ENCODE assay signal across 8 mouse cellular contexts in genomic region chr10:67055867-67056856, GRCm38 (mm10). TPM values are rescaled to one million over a fixed set of nuclear protein-coding genes. Genes with fewer than 3 reads are reported as not detected.
DNase-seq lines count a peak whose midpoint lies in the region; ATAC-seq lines count a peak whose summit lies in the region.

No protein-coding gene starts in this region.

- ATAC-seq in kidney, embryonic 16.5 days (ENCODE audit: low FRiP score, low TSS enrichment), result no peak; the same call in 1 of the 2 replicates
- ATAC-seq in heart, embryonic 15.5 days (replicated peaks; ENCODE audit: insufficient number of reproducible peaks, insufficient read depth, low FRiP score, low read depth), result peak; percentile 56
- peak; percentile 37; the same call in 1 of the 2 replicates for ATAC-seq in liver, embryonic 15.5 days (ENCODE audit: insufficient read depth)
- no peak for ATAC-seq in granulocyte monocyte progenitor cell, adult 5-6 weeks (replicated peaks; ENCODE audit: poor library complexity, severe bottlenecking)

- no peak overlapping the region for H3K4me3 ChIP-seq in kidney, embryonic 16.5 days (ENCODE audit: low read length)
- H3K4me3 ChIP-seq in heart, embryonic 15.5 days, result peak overlapping the region; percentile 19
- 0 out of 2 replicates have a peak overlapping the region, but pooled peaks have one; percentile 12 for H3K4me3 ChIP-seq in liver, embryonic 15.5 days (replicated peaks)

- 19% methylated on average over 17 of the region's 17 CpGs for WGBS in kidney, embryonic 16.5 days
- 19% methylated on average over 17 of the region's 17 CpGs for WGBS in heart, embryonic 15.5 days
- WGBS in liver, embryonic 15.5 days (ENCODE audit: insufficient replicate concordance), result 28% methylated on average over 17 of the region's 17 CpGs

- no peaks in the 10 kb centered on the region for H3K9me3 ChIP-seq in kidney, embryonic 16.5 days (ENCODE audit: low read length)
- no peaks in the 10 kb centered on the region for H3K9me3 ChIP-seq in heart, embryonic 15.5 days (replicated peaks)
- H3K9me3 ChIP-seq in liver, embryonic 15.5 days (replicated peaks), result no peaks in the 10 kb centered on the region

- no peak for DNase-seq in kidney, adult 18-20 months
- DNase-seq in cerebellum, postnatal 14 days, result peak; percentile 68 to 82
- no peak for DNase-seq in urinary bladder, adult 18-20 months (ENCODE audit: low spot score in 2 of 2)
- no peak for DNase-seq in thymus, adult 18-20 months

- no peak overlapping the region for H3K9ac ChIP-seq in kidney, embryonic 16.5 days (replicated peaks; ENCODE audit: low read length)
- 0 out of 2 replicates have a peak overlapping the region, but pooled peaks have one; percentile 11 for H3K9ac ChIP-seq in heart, embryonic 15.5 days
- no peak overlapping the region for H3K9ac ChIP-seq in liver, embryonic 15.5 days

- H3K4me2 ChIP-seq in kidney, embryonic 16.5 days (replicated peaks; ENCODE audit: low read depth, low read length), result 0 out of 2 replicates have a peak overlapping the region, but pooled peaks have one; percentile 23
- peak overlapping the region; percentile 47 for H3K4me2 ChIP-seq in heart, embryonic 15.5 days
- peak overlapping the region; percentile 29; the same call in 1 of the 2 replicates for H3K4me2 ChIP-seq in liver, embryonic 15.5 days

- no peaks in the 10 kb centered on the region for H3K36me3 ChIP-seq in kidney, embryonic 16.5 days (ENCODE audit: insufficient read depth, low read length)
- H3K36me3 ChIP-seq in heart, embryonic 15.5 days, result no peaks in the 10 kb centered on the region
- H3K36me3 ChIP-seq in liver, embryonic 15.5 days (replicated peaks), result no peaks in the 10 kb centered on the region

- peak overlapping the region; percentile 75 for H3K27ac ChIP-seq in kidney, embryonic 16.5 days (ENCODE audit: low read length)
- H3K27ac ChIP-seq in heart, embryonic 15.5 days, result peak overlapping the region; percentile 87
- no peak overlapping the region for H3K27ac ChIP-seq in liver, embryonic 15.5 days (replicated peaks)

- peaks cover 34% of the 10 kb centered on the region for H3K4me1 ChIP-seq in kidney, embryonic 16.5 days (ENCODE audit: insufficient read depth, low read length)
- H3K4me1 ChIP-seq in heart, embryonic 15.5 days (replicated peaks), result peaks cover 75% of the 10 kb centered on the region
- peaks cover 23% of the 10 kb centered on the region for H3K4me1 ChIP-seq in liver, embryonic 15.5 days (replicated peaks)

- H3K27me3 ChIP-seq in kidney, embryonic 16.5 days (ENCODE audit: insufficient read depth, low read length), result no peaks in the 10 kb centered on the region
- no peaks in the 10 kb centered on the region for H3K27me3 ChIP-seq in heart, embryonic 15.5 days
- no peaks in the 10 kb centered on the region for H3K27me3 ChIP-seq in liver, embryonic 15.5 days

RNA-seq across cellular contexts. Expression of gene Jmjd1c, which starts 39.8 kb away (rescaled TPM):
- 30.5 and 33.7 TPM in 2 replicates for polyA plus RNA-seq in kidney, embryonic 16.5 days (2015; fragmentation: Nextera tagmentation; extraction: Ambion mirVana)
- polyA plus RNA-seq in heart, embryonic 15.5 days (2015; fragmentation: Nextera tagmentation; extraction: Ambion mirVana), result 33.3 and 33.5 TPM in 2 replicates
- 9.4 and 10.3 TPM in 2 replicates for polyA plus RNA-seq in liver, embryonic 15.5 days (2015; fragmentation: Nextera tagmentation; extraction: Ambion mirVana)
- 82.9 and 89.7 TPM in 2 replicates for total RNA-seq in granulocyte monocyte progenitor cell, adult 5-6 weeks (2014; fragmentation: Nextera tagmentation)
- 57.8 and 69.4 TPM in 2 replicates for total RNA-seq in granulocyte monocyte progenitor cell, adult 5-6 weeks (2017)

RNA-seq across cellular contexts. Expression of gene Reep3, which starts 40.6 kb away (rescaled TPM):
- polyA plus RNA-seq in kidney, embryonic 16.5 days (2015; fragmentation: Nextera tagmentation; extraction: Ambion mirVana), result 41.6 and 51.0 TPM in 2 replicates
- 30.6 and 31.5 TPM in 2 replicates for polyA plus RNA-seq in heart, embryonic 15.5 days (2015; fragmentation: Nextera tagmentation; extraction: Ambion mirVana)
- polyA plus RNA-seq in liver, embryonic 15.5 days (2015; fragmentation: Nextera tagmentation; extraction: Ambion mirVana), result 8.9 and 9.2 TPM in 2 replicates
- 21.6 and 22.3 TPM in 2 replicates for total RNA-seq in granulocyte monocyte progenitor cell, adult 5-6 weeks (2014; fragmentation: Nextera tagmentation)
- 11.8 and 13.4 TPM in 2 replicates for total RNA-seq in granulocyte monocyte progenitor cell, adult 5-6 weeks (2017)

Comparison
In these comparisons a context has a peak if more than half of its experiments do, and no peak if none do; other contexts are left out.
1. ATAC-seq: peak in heart, embryonic 15.5 days (single experiment) and liver, embryonic 15.5 days (single experiment); none in kidney, embryonic 16.5 days (single experiment) and granulocyte monocyte progenitor cell, adult 5-6 weeks (single experiment).
2. DNase-seq: peak in cerebellum, postnatal 14 days (2 of 2); none in kidney, adult 18-20 months (single experiment), urinary bladder, adult 18-20 months (0 of 2) and thymus, adult 18-20 months (0 of 2).
3. Peak in every context shown above with its lines, with median percentiles within 50 percentile points of each other: H3K4me2 ChIP-seq.